Mouse (Mus musculus): ENCODE data around the gene Rrp8. TPM values are rescaled to one million over a fixed set of nuclear protein-coding genes. Genes with fewer than 3 reads are reported as not detected.

Gene Rrp8
- polyA plus RNA-seq, 1 experiment from 2014 or later: 34.4 TPM

GRCm38 (mm10) chr7:105728701-105729428, 8.3 kb downstream of the Rrp8 start:
- peaks cover 22% of the 10 kb centered on the region for H3K36me3 ChIP-seq
- ATAC-seq: no peak
- H3K9ac ChIP-seq: no peak overlapping the region
- H3K27ac ChIP-seq: no peak overlapping the region
- H3K9me3 ChIP-seq: no peaks in the 10 kb centered on the region
- WGBS: 84% methylated on average over 6 of the region's 6 CpGs
- H3K4me1 ChIP-seq (replicated peaks): no peaks in the 10 kb centered on the region
- H3K4me2 ChIP-seq (replicated peaks): no peak overlapping the region
- no peak overlapping the region for H3K4me3 ChIP-seq (replicated peaks)
- no peaks in the 10 kb centered on the region for H3K27me3 ChIP-seq (replicated peaks)

GRCm38 (mm10) chr7:105726980-105727325, 10.2 kb downstream of the Rrp8 start:
- Histone ChIP-seq H3K4me3 (replicated peaks) (no peak overlapping the region), H3K9ac (no peak overlapping the region), H3K4me2 (replicated peaks) (no peak overlapping the region), H3K4me1 (replicated peaks) (no peaks in the 10 kb centered on the region), H3K27me3 (replicated peaks) (no peaks in the 10 kb centered on the region), H3K36me3 (0 out of 2 replicates have a peak, but pooled peaks cover 5% of the 10 kb centered on the region), H3K27ac (no peak overlapping the region), H3K9me3 (no peaks in the 10 kb centered on the region)
- WGBS: 94% methylated on average over 4 of the region's 4 CpGs
- no peak for ATAC-seq

- ATAC-seq: peak; percentile 89
- 84% methylated on average over 4 of the region's 4 CpGs for WGBS
- no peaks in the 10 kb centered on the region for H3K27me3 ChIP-seq (replicated peaks)
- H3K9me3 ChIP-seq: no peaks in the 10 kb centered on the region
- H3K36me3 ChIP-seq: 0 out of 2 replicates have a peak, but pooled peaks cover 5% of the 10 kb centered on the region
- H3K4me1 ChIP-seq (replicated peaks): no peaks in the 10 kb centered on the region
- no peak overlapping the region for H3K27ac ChIP-seq
- H3K9ac ChIP-seq: no peak overlapping the region
- H3K4me3 ChIP-seq (replicated peaks): no peak overlapping the region
- H3K4me2 ChIP-seq (replicated peaks): no peak overlapping the region
Observed at GRCm38 (mm10) chr7:105726144-105726979, 10.8 kb downstream of the Rrp8 start.

GRCm38 (mm10) chr7:105721916-105722315, 15.3 kb downstream of the Rrp8 start:
- ATAC-seq: no peak
- H3K27me3 ChIP-seq (replicated peaks): no peaks in the 10 kb centered on the region
- no peak overlapping the region for H3K27ac ChIP-seq
- no peak overlapping the region for H3K4me3 ChIP-seq (replicated peaks)
- H3K4me2 ChIP-seq (replicated peaks): no peak overlapping the region
- 69% methylated on average over 2 of the region's 2 CpGs for WGBS
- H3K36me3 ChIP-seq: no peaks in the 10 kb centered on the region
- no peak overlapping the region for H3K9ac ChIP-seq
- no peaks in the 10 kb centered on the region for H3K4me1 ChIP-seq (replicated peaks)
- no peaks in the 10 kb centered on the region for H3K9me3 ChIP-seq

GRCm38 (mm10) chr7:105715366-105715765, 21.8 kb downstream of the Rrp8 start:
- H3K9ac ChIP-seq: no peak overlapping the region
- no peaks in the 10 kb centered on the region for H3K27me3 ChIP-seq (replicated peaks)
- 63% methylated on average over 3 of the region's 3 CpGs for WGBS
- no peak for ATAC-seq
- H3K4me2 ChIP-seq (replicated peaks): no peak overlapping the region
- H3K4me3 ChIP-seq (replicated peaks): no peak overlapping the region
- no peaks in the 10 kb centered on the region for H3K36me3 ChIP-seq
- H3K27ac ChIP-seq: no peak overlapping the region
- no peaks in the 10 kb centered on the region for H3K4me1 ChIP-seq (replicated peaks)
- H3K9me3 ChIP-seq: no peaks in the 10 kb centered on the region

GRCm38 (mm10) chr7:105708733-105709132, 28.5 kb downstream of the Rrp8 start:
- Histone ChIP-seq H3K9ac (no peak overlapping the region), H3K4me3 (replicated peaks) (no peak overlapping the region), H3K4me2 (replicated peaks) (no peak overlapping the region), H3K27ac (no peak overlapping the region), H3K4me1 (replicated peaks) (no peaks in the 10 kb centered on the region), H3K36me3 (no peaks in the 10 kb centered on the region), H3K9me3 (no peaks in the 10 kb centered on the region), H3K27me3 (replicated peaks) (no peaks in the 10 kb centered on the region)
- WGBS: 86% methylated on average over 5 of the region's 5 CpGs
- ATAC-seq: no peak

- H3K9me3 ChIP-seq: no peaks in the 10 kb centered on the region
- no peak overlapping the region for H3K4me2 ChIP-seq (replicated peaks)
- no peak overlapping the region for H3K27ac ChIP-seq
- WGBS: 82% methylated on average over 4 of the region's 4 CpGs
- no peak for ATAC-seq
- H3K27me3 ChIP-seq (replicated peaks): no peaks in the 10 kb centered on the region
- no peak overlapping the region for H3K4me3 ChIP-seq (replicated peaks)
- H3K9ac ChIP-seq: no peak overlapping the region
- H3K4me1 ChIP-seq (replicated peaks): no peaks in the 10 kb centered on the region
- no peaks in the 10 kb centered on the region for H3K36me3 ChIP-seq
Observed at GRCm38 (mm10) chr7:105703816-105704215, 33.4 kb downstream of the Rrp8 start.

GRCm38 (mm10) chr7:105703184-105703583, 34.0 kb downstream of the Rrp8 start:
- Histone ChIP-seq H3K9me3 (no peaks in the 10 kb centered on the region), H3K36me3 (no peaks in the 10 kb centered on the region), H3K27ac (no peak overlapping the region), H3K27me3 (replicated peaks) (no peaks in the 10 kb centered on the region), H3K4me1 (replicated peaks) (no peaks in the 10 kb centered on the region), H3K9ac (no peak overlapping the region), H3K4me3 (replicated peaks) (no peak overlapping the region), H3K4me2 (replicated peaks) (no peak overlapping the region)
- ATAC-seq: no peak
- WGBS: 88% methylated on average over 16 of the region's 16 CpGs

- Histone ChIP-seq H3K4me1 (replicated peaks) (no peaks in the 10 kb centered on the region), H3K4me3 (replicated peaks) (no peak overlapping the region), H3K4me2 (replicated peaks) (no peak overlapping the region), H3K27ac (no peak overlapping the region), H3K9ac (no peak overlapping the region), H3K27me3 (replicated peaks) (no peaks in the 10 kb centered on the region), H3K9me3 (no peaks in the 10 kb centered on the region), H3K36me3 (no peaks in the 10 kb centered on the region)
- ATAC-seq: no peak
- 76% methylated on average over 1 of the region's 1 CpGs for WGBS
Observed at GRCm38 (mm10) chr7:105690875-105691274, 46.3 kb downstream of the Rrp8 start.

GRCm38 (mm10) chr7:105685541-105686197, 51.5 kb downstream of the Rrp8 start:
- Histone ChIP-seq H3K4me1 (replicated peaks) (no peaks in the 10 kb centered on the region), H3K27ac (no peak overlapping the region), H3K36me3 (no peaks in the 10 kb centered on the region), H3K27me3 (replicated peaks) (no peaks in the 10 kb centered on the region), H3K9me3 (no peaks in the 10 kb centered on the region), H3K9ac (no peak overlapping the region), H3K4me2 (replicated peaks) (peak overlapping the region; percentile 36), H3K4me3 (replicated peaks) (no peak overlapping the region)
- WGBS: 17% methylated on average over 13 of the region's 13 CpGs
- ATAC-seq: peak; percentile 82

Data from intestine, embryonic 15.5 days (tissue).